Mouse (Mus musculus) ovary, postnatal 36 days (tissue): ENCODE data around the gene Aoc2.

Source experiments
- DNase-seq: peaks from one replicate; pipeline ENCODE4 v3.0.0; 2022; ENCODE audit warnings: low spot score, mixed read lengths

The Aoc2 gene

DNA sequence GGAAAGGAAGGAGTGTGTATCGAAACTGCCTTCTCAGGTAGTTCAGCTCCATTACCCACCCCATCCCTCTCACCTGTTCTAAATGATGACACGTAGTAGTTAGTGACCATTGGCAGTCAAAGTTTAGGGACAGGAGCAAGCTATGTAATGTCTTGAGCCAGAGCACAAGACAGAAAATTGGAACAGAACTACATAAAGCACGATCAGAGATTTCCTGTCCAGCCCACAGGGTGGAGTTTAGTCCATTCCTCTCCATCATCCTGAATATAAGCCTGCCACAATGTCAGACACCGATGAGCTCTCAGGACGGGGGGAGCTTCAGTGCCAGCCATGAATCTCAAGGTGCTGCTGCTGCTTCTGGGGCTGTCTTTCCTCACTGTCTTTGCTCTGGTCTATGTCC is at the start of gene Aoc2:
Gene Aoc2, plus strand, starts transcription at position 301 of the 400 bp plus-strand sequence.
- no peak for DNase-seq

GRCm38 (mm10) chr11:101275309-101275708 is 49.6 kb upstream of the Aoc2 start:
- no peak for DNase-seq

DNA sequence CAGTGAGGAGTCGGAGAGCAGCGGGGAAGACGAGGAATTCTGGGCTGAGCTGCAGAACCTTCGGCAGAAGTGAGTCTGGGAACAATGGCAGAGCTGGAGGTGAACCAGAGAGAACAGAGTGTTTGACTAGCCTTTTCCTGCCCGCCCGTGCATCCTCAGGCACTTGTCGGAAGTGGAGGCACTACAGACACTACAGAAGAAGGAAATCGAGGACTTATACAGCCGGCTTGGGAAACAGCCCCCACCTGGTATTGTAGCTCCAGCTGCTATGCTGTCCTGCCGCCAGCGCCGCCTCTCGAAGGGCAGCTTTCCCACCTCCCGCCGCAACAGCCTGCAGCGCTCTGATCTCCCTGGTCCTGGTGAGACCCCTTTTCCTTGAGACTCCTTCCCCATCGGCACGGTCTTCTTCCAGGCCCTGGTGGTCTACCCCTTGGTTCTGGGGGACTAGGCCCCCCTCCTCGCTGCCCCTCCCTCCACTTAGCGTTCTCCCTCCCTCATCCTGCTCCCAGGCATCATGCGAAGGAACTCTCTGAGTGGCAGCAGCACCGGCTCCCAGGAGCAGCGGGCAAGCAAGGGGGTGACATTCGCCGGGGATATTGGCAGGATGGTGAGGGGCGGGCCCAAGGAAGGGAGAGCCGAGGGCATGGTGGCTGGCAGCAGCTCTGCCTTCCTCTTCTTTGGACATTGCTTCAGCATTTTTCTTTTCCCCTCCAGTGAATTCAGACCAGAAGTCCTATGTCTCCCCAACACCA is 48.4 kb upstream of the Aoc2 start:
- DNase-seq: no peak

GRCm38 (mm10) chr11:101277381-101278222 is 47.3 kb upstream of the Aoc2 start:
- no peak for DNase-seq

GRCm38 (mm10) chr11:101278223-101279192 is 46.4 kb upstream of the Aoc2 start, which contains the start of the genes Cntd1 and Coa3:
Cntd1 (plus strand) TSS chr11:101279012.
Coa3 (minus strand) TSS chr11:101279114.
- peak; percentile 78 for DNase-seq

DNA sequence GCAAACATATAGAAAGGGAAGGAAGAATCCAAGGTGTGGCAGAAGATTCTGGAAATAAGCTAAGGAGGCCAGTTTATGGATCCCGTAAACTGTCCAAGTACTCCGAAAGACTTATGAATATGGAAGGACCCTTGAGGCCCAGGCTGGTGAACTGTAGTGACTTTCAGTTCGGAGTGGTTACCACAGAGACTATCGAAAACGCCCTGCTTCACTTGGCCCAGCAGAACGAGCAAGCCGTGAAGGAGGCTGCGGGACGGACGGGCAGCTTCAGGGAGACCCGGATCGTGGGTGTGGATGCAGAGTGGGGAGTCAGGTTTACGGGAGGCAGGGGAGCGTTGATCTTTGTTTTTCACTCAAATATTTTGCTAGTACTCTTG is 45.7 kb upstream of the Aoc2 start:
- DNase-seq: no peak

GRCm38 (mm10) chr11:101280837-101281236 is 44.0 kb upstream of the Aoc2 start:
- no peak for DNase-seq

- no peak for DNase-seq
These were observed 42.0 kb upstream of the Aoc2 start for GRCm38 (mm10) chr11:101282896-101283295.

GRCm38 (mm10) chr11:101283805-101284204 is 41.1 kb upstream of the Aoc2 start:
- DNase-seq: no peak

GRCm38 (mm10) chr11:101287306-101287705 is 37.6 kb upstream of the Aoc2 start:
- DNase-seq: peak; percentile 40

GRCm38 (mm10) chr11:101291231-101291630 is 33.6 kb upstream of the Aoc2 start:
- DNase-seq: no peak

GRCm38 (mm10) chr11:101295191-101295590 is 29.7 kb upstream of the Aoc2 start:
- no peak for DNase-seq

DNA sequence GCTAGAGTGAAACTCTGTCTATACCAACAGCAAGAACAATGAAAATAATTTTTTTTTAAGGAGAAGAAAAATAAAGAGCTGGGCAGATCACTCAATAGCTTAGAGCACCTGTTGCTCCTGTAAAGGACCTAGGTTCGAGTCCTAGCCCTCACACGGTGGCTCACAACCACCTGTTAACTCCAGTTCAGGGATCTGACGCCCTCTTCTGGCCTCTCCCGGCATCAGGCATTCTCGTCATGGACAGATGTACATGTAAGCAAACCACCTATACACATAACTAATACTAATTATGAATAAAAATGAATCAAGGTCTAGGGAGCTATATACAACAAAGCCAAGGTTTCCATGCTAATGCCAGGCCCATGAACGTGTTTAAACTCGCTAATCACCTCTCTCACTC is 24.0 kb upstream of the Aoc2 start:
- no peak for DNase-seq

DNA sequence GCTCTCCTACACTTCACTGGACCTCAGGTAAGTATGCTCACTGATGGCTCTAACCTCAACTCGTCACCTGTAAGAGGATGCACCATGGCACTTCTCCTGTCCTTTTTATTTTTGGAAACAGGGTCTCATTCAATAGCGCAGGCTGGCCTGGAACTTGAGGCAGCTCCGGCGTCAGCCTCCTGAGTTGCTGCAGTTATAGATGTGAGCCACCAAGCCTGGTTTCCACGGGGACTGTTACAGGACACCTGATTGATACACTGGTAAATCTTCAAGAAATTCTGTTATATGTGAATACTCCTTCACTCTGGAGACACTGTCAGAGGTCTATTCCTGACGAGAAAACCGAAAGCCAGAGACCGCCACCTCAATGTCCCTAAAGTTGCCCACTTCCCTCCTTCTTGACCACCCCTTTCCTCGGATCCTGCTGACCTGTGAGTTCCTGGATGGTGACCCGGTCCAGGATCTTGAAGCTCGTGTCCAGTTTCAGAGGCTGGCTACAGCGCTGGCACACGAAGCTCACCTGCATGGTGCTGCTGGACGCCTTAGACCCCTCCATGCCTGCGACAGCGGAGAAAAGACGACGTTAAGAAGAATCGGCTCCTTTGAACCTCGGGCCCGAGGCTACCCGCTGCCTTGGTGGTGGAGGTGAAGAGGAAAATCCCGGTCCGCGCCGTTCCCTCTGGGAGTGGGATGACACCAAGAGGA is 23.4 kb upstream of the Aoc2 start:
- DNase-seq: no peak

DNA sequence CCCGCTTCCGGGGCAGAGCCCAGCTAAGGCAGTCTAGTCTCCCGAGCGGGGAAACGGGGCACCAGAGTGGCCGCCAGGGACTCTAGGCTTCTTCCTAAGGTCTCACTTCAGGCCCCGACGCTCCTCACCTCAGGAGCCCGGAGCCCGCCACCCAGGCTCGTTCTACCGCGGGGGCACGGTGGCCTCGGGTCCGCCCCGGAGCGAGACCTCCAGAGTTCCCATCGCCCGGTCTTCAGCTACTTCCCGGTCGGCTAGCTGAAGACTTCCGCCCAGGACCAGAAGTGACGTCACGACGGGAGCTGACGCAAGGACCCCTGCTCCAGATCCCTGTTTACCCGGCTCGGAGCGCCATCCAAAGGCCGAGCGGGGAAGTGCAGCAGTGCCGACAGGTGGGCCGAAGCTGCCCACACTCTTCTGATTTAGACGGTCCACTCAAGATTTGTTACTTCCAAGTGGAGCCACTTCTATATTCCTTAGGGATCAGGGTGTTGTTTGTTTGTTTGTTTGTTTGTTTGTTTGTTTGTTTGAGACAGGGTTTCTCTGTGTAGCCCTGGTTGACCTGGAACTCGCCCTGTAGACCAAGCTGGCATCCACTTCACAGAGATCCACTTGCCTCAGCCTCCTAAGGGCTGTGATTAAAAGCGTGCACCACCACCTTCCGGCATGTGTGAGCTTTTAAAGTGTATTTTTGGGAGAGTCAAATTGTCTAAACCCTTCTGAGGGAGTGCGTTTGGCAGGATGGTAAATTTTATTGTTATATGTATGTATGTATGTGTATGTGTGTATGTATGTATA is 22.7 kb upstream of the Aoc2 start, which contains the start of gene Becn1:
Gene Becn1, minus strand, starts transcription at position 283 of the 795 bp plus-strand sequence.
- DNase-seq: peak; percentile 94

DNA sequence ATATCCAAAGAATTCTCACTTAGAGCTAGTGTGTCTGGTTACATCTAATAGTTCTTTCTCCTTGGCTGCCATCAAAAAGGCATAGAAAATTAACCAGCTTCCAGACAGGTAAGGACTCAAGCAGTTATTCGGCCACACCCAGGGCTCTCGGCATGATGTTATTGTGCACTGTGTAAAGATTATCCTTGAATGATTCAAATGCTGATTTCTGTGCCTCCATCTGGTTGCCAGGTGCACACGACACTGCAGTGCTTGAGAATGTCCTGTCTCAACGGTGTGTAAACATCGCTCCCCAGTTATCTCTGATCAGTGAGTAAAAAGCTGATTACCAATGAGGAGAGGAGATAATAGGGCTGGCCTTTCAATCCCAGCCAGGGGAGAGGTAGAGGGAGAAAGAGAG is 17.1 kb upstream of the Aoc2 start:
- no peak for DNase-seq

- DNase-seq: no peak
These were observed 13.8 kb upstream of the Aoc2 start for GRCm38 (mm10) chr11:101311083-101311482.

GRCm38 (mm10) chr11:101312150-101312549 is 12.7 kb upstream of the Aoc2 start:
- DNase-seq: no peak

DNA sequence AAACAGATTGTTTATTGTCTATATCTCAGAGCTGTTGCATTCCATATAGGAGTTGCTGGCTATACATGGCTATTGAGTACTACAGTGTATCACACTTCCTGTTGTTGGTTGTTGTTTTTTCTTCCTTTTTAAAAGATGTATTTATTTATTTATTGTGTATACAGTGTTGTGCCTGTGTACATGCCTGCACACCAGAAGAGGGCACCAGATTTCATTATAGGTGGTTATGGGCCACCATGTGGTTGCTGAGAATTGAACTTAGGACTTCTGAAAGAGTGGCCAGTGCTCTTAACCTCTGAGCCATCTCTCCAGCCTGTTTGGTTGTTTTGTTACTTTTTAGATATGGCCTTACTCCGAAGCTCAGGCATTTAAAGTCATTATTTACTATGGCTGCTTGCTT is 10.3 kb upstream of the Aoc2 start:
- no peak for DNase-seq

DNA sequence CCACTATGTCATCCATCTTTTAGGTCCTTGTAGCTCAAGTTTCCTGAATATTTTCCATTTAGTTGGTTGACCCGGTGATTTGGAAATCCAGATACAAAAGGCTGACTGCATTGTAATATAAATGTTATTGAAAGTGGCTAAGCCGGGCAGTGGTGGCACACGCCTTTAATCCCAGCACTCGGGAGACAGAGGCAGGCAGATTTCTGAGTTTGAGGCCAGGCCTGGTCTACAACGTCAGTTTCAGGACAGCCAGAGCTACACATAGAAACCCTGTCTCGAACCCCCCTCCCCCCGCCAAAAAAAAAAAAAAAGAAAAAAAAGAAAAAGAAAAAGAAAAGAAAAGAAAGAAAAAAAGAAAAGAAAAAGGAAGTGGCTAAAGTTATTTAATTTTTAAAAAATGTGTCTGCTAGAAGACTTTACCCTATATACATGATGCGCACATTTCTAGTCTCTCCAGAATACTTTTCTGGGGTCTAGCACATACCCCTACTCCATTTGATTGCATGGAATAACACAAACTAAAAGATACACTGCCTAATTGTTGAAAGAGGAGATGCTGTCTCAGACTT is 9.7 kb upstream of the Aoc2 start:
- DNase-seq: no peak
